Mouse (Mus musculus): ENCODE results near the gene Slc38a9. TPM values are rescaled to one million over a fixed set of nuclear protein-coding genes. Genes with fewer than 3 reads are reported as not detected.

Slc38a9 gene
- polyA plus RNA-seq, 1 experiment: 3.7 TPM

GRCm38 (mm10) chr13:112695526-112696240, 35.1 kb downstream of the Slc38a9 start:
- Histone ChIP-seq H3K4me3 (no peak overlapping the region), H3ac (ENCODE audit: control insufficient read depth, insufficient read length) (no peak overlapping the region), H3K79me2 (ENCODE audit: control insufficient read depth, insufficient read depth) (no peaks in the 10 kb centered on the region), H3K36me3 (ENCODE audit: control insufficient read depth, insufficient read depth) (peaks cover 6% of the 10 kb centered on the region), H3K4me2 (ENCODE audit: low read depth) (no peak overlapping the region), H3K27me3 (ENCODE audit: control insufficient read depth, insufficient read depth, insufficient read length) (no peaks in the 10 kb centered on the region)
- TF ChIP-seq MYOG (IDR thresholded peaks at IDR 0.05; ENCODE audit: control insufficient read depth in 1 of 3, insufficient read depth in 1 of 3, insufficient read length in 2 of 3, low read depth in 2 of 3) (no peak), USF1 (IDR thresholded peaks at IDR 0.05; ENCODE audit: low read depth) (no peak), POLR2AphosphoS2 (IDR thresholded peaks at IDR 0.05; ENCODE audit: insufficient read length, low read depth) (no peak), POLR2A (IDR thresholded peaks at IDR 0.05; ENCODE audit: insufficient read length, low read depth) (no peak), MYOD1 (IDR thresholded peaks at IDR 0.05; ENCODE audit: control insufficient read depth in 1 of 3, insufficient read length in 2 of 3, low read depth in 2 of 3) (no peak), E2F4 (IDR thresholded peaks at IDR 0.05; ENCODE audit: insufficient read depth) (no peak), TCF12 (IDR thresholded peaks at IDR 0.05; ENCODE audit: insufficient read depth, poor library complexity, severe bottlenecking) (no peak), CEBPB (IDR thresholded peaks at IDR 0.05; ENCODE audit: insufficient read depth, poor library complexity, severe bottlenecking) (no peak), MAX (IDR thresholded peaks at IDR 0.05; ENCODE audit: low read depth) (no peak), SRF (IDR thresholded peaks at IDR 0.05; ENCODE audit: control insufficient read depth, insufficient read length, low read depth) (no peak), REST (IDR thresholded peaks at IDR 0.05; ENCODE audit: insufficient read depth, insufficient read length) (no peak), TCF3 (IDR thresholded peaks at IDR 0.05; ENCODE audit: insufficient read length, low read depth) (no peak)

- TF ChIP-seq POLR2A (IDR thresholded peaks at IDR 0.05; ENCODE audit: insufficient read length, low read depth): no peak
- no peak for TF ChIP-seq REST (IDR thresholded peaks at IDR 0.05; ENCODE audit: insufficient read depth, insufficient read length)
- no peak for TF ChIP-seq USF1 (IDR thresholded peaks at IDR 0.05; ENCODE audit: low read depth)
- no peak for TF ChIP-seq MAX (IDR thresholded peaks at IDR 0.05; ENCODE audit: low read depth)
- no peak for TF ChIP-seq E2F4 (IDR thresholded peaks at IDR 0.05; ENCODE audit: insufficient read depth)
- TF ChIP-seq MYOD1 (IDR thresholded peaks at IDR 0.05; ENCODE audit: control insufficient read depth in 1 of 3, insufficient read length in 2 of 3, low read depth in 2 of 3): no peak
- TF ChIP-seq POLR2AphosphoS2 (IDR thresholded peaks at IDR 0.05; ENCODE audit: insufficient read length, low read depth): no peak
- no peak for TF ChIP-seq TCF12 (IDR thresholded peaks at IDR 0.05; ENCODE audit: insufficient read depth, poor library complexity, severe bottlenecking)
- no peak for TF ChIP-seq TCF3 (IDR thresholded peaks at IDR 0.05; ENCODE audit: insufficient read length, low read depth)
- no peak for TF ChIP-seq CEBPB (IDR thresholded peaks at IDR 0.05; ENCODE audit: insufficient read depth, poor library complexity, severe bottlenecking)
- no peak for TF ChIP-seq SRF (IDR thresholded peaks at IDR 0.05; ENCODE audit: control insufficient read depth, insufficient read length, low read depth)
- no peak for TF ChIP-seq MYOG (IDR thresholded peaks at IDR 0.05; ENCODE audit: control insufficient read depth in 1 of 3, insufficient read depth in 1 of 3, insufficient read length in 2 of 3, low read depth in 2 of 3)
Observed at GRCm38 (mm10) chr13:112701256-112701655, 40.7 kb downstream of the Slc38a9 start.

GRCm38 (mm10) chr13:112706351-112706750, 45.8 kb downstream of the Slc38a9 start:
- Histone ChIP-seq H3K79me2 (ENCODE audit: control insufficient read depth, insufficient read depth) (no peaks in the 10 kb centered on the region), H3K4me2 (ENCODE audit: low read depth) (no peak overlapping the region), H3K27me3 (ENCODE audit: control insufficient read depth, insufficient read depth, insufficient read length) (no peaks in the 10 kb centered on the region), H3ac (ENCODE audit: control insufficient read depth, insufficient read length) (no peak overlapping the region), H3K36me3 (ENCODE audit: control insufficient read depth, insufficient read depth) (peaks cover 4% of the 10 kb centered on the region), H3K4me3 (no peak overlapping the region)
- TF ChIP-seq MYOG (IDR thresholded peaks at IDR 0.05; ENCODE audit: control insufficient read depth in 1 of 3, insufficient read depth in 1 of 3, insufficient read length in 2 of 3, low read depth in 2 of 3) (no peak), POLR2AphosphoS2 (IDR thresholded peaks at IDR 0.05; ENCODE audit: insufficient read length, low read depth) (no peak), MAX (IDR thresholded peaks at IDR 0.05; ENCODE audit: low read depth) (no peak), TCF3 (IDR thresholded peaks at IDR 0.05; ENCODE audit: insufficient read length, low read depth) (no peak), REST (IDR thresholded peaks at IDR 0.05; ENCODE audit: insufficient read depth, insufficient read length) (no peak), E2F4 (IDR thresholded peaks at IDR 0.05; ENCODE audit: insufficient read depth) (no peak), TCF12 (IDR thresholded peaks at IDR 0.05; ENCODE audit: insufficient read depth, poor library complexity, severe bottlenecking) (no peak), MYOD1 (IDR thresholded peaks at IDR 0.05; ENCODE audit: control insufficient read depth in 1 of 3, insufficient read length in 2 of 3, low read depth in 2 of 3) (no peak), CEBPB (IDR thresholded peaks at IDR 0.05; ENCODE audit: insufficient read depth, poor library complexity, severe bottlenecking) (no peak), SRF (IDR thresholded peaks at IDR 0.05; ENCODE audit: control insufficient read depth, insufficient read length, low read depth) (no peak), USF1 (IDR thresholded peaks at IDR 0.05; ENCODE audit: low read depth) (no peak), POLR2A (IDR thresholded peaks at IDR 0.05; ENCODE audit: insufficient read length, low read depth) (no peak)

More at GRCm38 (mm10) chr13:112701256-112701655, 40.7 kb downstream of the Slc38a9 start:
- H3K36me3 ChIP-seq (ENCODE audit: control insufficient read depth, insufficient read depth): peaks cover 4% of the 10 kb centered on the region
- no peak overlapping the region for H3K4me3 ChIP-seq
- no peaks in the 10 kb centered on the region for H3K27me3 ChIP-seq (ENCODE audit: control insufficient read depth, insufficient read depth, insufficient read length)
- no peaks in the 10 kb centered on the region for H3K79me2 ChIP-seq (ENCODE audit: control insufficient read depth, insufficient read depth)
- no peak overlapping the region for H3ac ChIP-seq (ENCODE audit: control insufficient read depth, insufficient read length)
- H3K4me2 ChIP-seq (ENCODE audit: low read depth): no peak overlapping the region

- H3K79me2 ChIP-seq (ENCODE audit: control insufficient read depth, insufficient read depth): no peaks in the 10 kb centered on the region
- H3K4me3 ChIP-seq: no peak overlapping the region
- no peak overlapping the region for H3K4me2 ChIP-seq (ENCODE audit: low read depth)
- TF ChIP-seq CEBPB (IDR thresholded peaks at IDR 0.05; ENCODE audit: insufficient read depth, poor library complexity, severe bottlenecking) (no peak), POLR2AphosphoS2 (IDR thresholded peaks at IDR 0.05; ENCODE audit: insufficient read length, low read depth) (no peak), SRF (IDR thresholded peaks at IDR 0.05; ENCODE audit: control insufficient read depth, insufficient read length, low read depth) (no peak), MYOD1 (IDR thresholded peaks at IDR 0.05; ENCODE audit: control insufficient read depth in 1 of 3, insufficient read length in 2 of 3, low read depth in 2 of 3) (no peak), TCF12 (IDR thresholded peaks at IDR 0.05; ENCODE audit: insufficient read depth, poor library complexity, severe bottlenecking) (no peak), E2F4 (IDR thresholded peaks at IDR 0.05; ENCODE audit: insufficient read depth) (no peak), MYOG (IDR thresholded peaks at IDR 0.05; ENCODE audit: control insufficient read depth in 1 of 3, insufficient read depth in 1 of 3, insufficient read length in 2 of 3, low read depth in 2 of 3) (no peak), TCF3 (IDR thresholded peaks at IDR 0.05; ENCODE audit: insufficient read length, low read depth) (no peak), POLR2A (IDR thresholded peaks at IDR 0.05; ENCODE audit: insufficient read length, low read depth) (no peak), REST (IDR thresholded peaks at IDR 0.05; ENCODE audit: insufficient read depth, insufficient read length) (no peak), USF1 (IDR thresholded peaks at IDR 0.05; ENCODE audit: low read depth) (no peak), MAX (IDR thresholded peaks at IDR 0.05; ENCODE audit: low read depth) (no peak)
- H3ac ChIP-seq (ENCODE audit: control insufficient read depth, insufficient read length): no peak overlapping the region
- H3K36me3 ChIP-seq (ENCODE audit: control insufficient read depth, insufficient read depth): no peaks in the 10 kb centered on the region
- H3K27me3 ChIP-seq (ENCODE audit: control insufficient read depth, insufficient read depth, insufficient read length): no peaks in the 10 kb centered on the region
Observed at GRCm38 (mm10) chr13:112720078-112720736, 59.7 kb downstream of the Slc38a9 start.

Data from myocyte (in vitro differentiated cells).